Mouse (Mus musculus) heart, postnatal 0 days (tissue): ENCODE measurements around the gene Kdm6b. TPM values are rescaled to one million over a fixed set of nuclear protein-coding genes. Genes with fewer than 3 reads are reported as not detected.

ENCODE experiments used
- ATAC-seq: fragments of 200-750 bp; cut with Nextera tagmentation; 2 replicates; pipeline ENCODE4 v1.8.0; 2017; ENCODE audit warnings: low read depth, moderate number of reproducible peaks, moderate library complexity; ENCODE audit not compliant: insufficient read depth
- DNase-seq: peaks from one replicate; pipeline ENCODE4 v3.0.0-alpha.2; 2016; ENCODE audit warnings: low spot score
- H3K27ac ChIP-seq: fragments of 300-500 bp; sonication (generic); 2 replicates; pipeline ENCODE4 v1.5.1; 2014; ENCODE audit warnings: low read depth, mild to moderate bottlenecking
- H3K27me3 ChIP-seq: fragments of 300-500 bp; sonication (generic); 2 replicates; pipeline ENCODE4 v1.6.1; 2014; ENCODE audit warnings: low read length, mixed read lengths; ENCODE audit not compliant: control insufficient read depth, insufficient read depth
- H3K36me3 ChIP-seq: fragments of 300-500 bp; sonication (generic); replicated peaks from 2 replicates; pipeline ENCODE4 v1.6.1; 2014; ENCODE audit warnings: low read length, mixed read lengths; ENCODE audit not compliant: control insufficient read depth, insufficient read depth
- H3K4me1 ChIP-seq: fragments of 300-500 bp; sonication (generic); 2 replicates; pipeline ENCODE4 v1.6.1; 2014; ENCODE audit warnings: antibody characterized with exemption; ENCODE audit not compliant: control insufficient read depth, insufficient read depth
- H3K4me2 ChIP-seq: fragments of 300-500 bp; sonication (generic); 2 replicates; pipeline ENCODE4 v1.6.1; 2014; ENCODE audit warnings: low read depth, mild to moderate bottlenecking, low read length, moderate library complexity
- H3K4me3 ChIP-seq: fragments of 300-500 bp; sonication (generic); 2 replicates; pipeline ENCODE4 v1.5.1; 2014; ENCODE audit warnings: low read depth, low read length
- H3K9ac ChIP-seq: fragments of 300-500 bp; sonication (generic); replicated peaks from 2 replicates; pipeline ENCODE4 v1.6.1; 2014; ENCODE audit warnings: low read depth, low read length, mixed read lengths
- H3K9me3 ChIP-seq: fragments of 300-500 bp; sonication (generic); replicated peaks from 2 replicates; pipeline ENCODE4 v1.6.1; 2016; ENCODE audit warnings: low read length; ENCODE audit not compliant: control insufficient read depth
- CTCF ChIP-seq: IDR thresholded peaks from 2 replicates; pipeline ENCODE4 v1.5.1; 2016; ENCODE audit warnings: antibody characterized with exemption, control low read depth, low read depth
- EP300 ChIP-seq: IDR thresholded peaks from 2 replicates; pipeline ENCODE4 v1.6.1; 2016; ENCODE audit warnings: antibody characterized with exemption, low read depth
- WGBS: fragments of 180-500 bp; shearing (Covaris S2); extraction: QIAGEN DNeasy Blood & Tissue Kit; methylation state at CpG from one replicate; pipeline ENCODE4 v1.1.7; 2014; 5-methylcytosine and 5-hydroxymethylcytosine counted together
- polyA plus RNA-seq: library from polyadenylated mRNA; unstranded; fragments of >200 nt; fragmentation: Nextera tagmentation; extraction: Ambion mirVana; gene quantifications from 2 replicates; pipeline ENCODE4 v1.2.1, GENCODE M21; 2015
- total RNA-seq: library from RNA; depleted of rRNA; stranded (reverse); fragments of >200 nt; gene quantifications from 2 replicates; pipeline ENCODE4 v1.2.3, GENCODE M21; 2014; ENCODE audit warnings: low replicate concordance

Kdm6b gene
- total and polyA plus RNA-seq, 2 experiments from 2014 or later, result 10.0 to 23.6 TPM

GRCm38 (mm10) chr11:69411073-69411535, 2.4 kb downstream of the Kdm6b start:
- H3K27me3 ChIP-seq, result no peaks in the 10 kb centered on the region
- under 1% methylated on average over 26 of the region's 26 CpGs for WGBS
- no peaks in the 10 kb centered on the region for H3K9me3 ChIP-seq
- peak overlapping the region; percentile 89 for H3K4me3 ChIP-seq
- ATAC-seq, result peak; percentile 55
- H3K36me3 ChIP-seq, result peaks cover 30% of the 10 kb centered on the region
- peak overlapping the region; percentile 98 for H3K27ac ChIP-seq
- H3K9ac ChIP-seq, result peak overlapping the region; percentile 88
- peaks cover 39% of the 10 kb centered on the region for H3K4me1 ChIP-seq
- peak overlapping the region; percentile 96 for H3K4me2 ChIP-seq
- DNase-seq, result peak; percentile 96
- TF ChIP-seq CTCF (no peak), EP300 (peak; percentile 27; the same call in 1 of the 2 replicates)

GRCm38 (mm10) chr11:69410310-69411072, 3.0 kb downstream of the Kdm6b start:
- H3K27ac ChIP-seq, result peak overlapping the region; percentile 98
- ATAC-seq, result 0 out of 2 replicates have a peak, but pooled peaks have one; percentile 1

GRCm38 (mm10) chr11:69410045-69410309, 3.5 kb downstream of the Kdm6b start:
- TF ChIP-seq EP300 (no peak), CTCF (no peak)
- WGBS, result 0% methylated on average over 18 of the region's 18 CpGs

More at GRCm38 (mm10) chr11:69410310-69411072, 3.0 kb downstream of the Kdm6b start:
- Histone ChIP-seq H3K36me3 (peaks cover 36% of the 10 kb centered on the region), H3K4me3 (peak overlapping the region; percentile 89), H3K4me1 (peaks cover 39% of the 10 kb centered on the region), H3K9ac (peak overlapping the region; percentile 88), H3K4me2 (peak overlapping the region; percentile 96), H3K27me3 (no peaks in the 10 kb centered on the region), H3K9me3 (no peaks in the 10 kb centered on the region)
- TF ChIP-seq EP300, result no peak; the same call in 1 of the 2 replicates
- no peak for TF ChIP-seq CTCF
- peak; percentile 75 for DNase-seq
- under 1% methylated on average over 41 of the region's 41 CpGs for WGBS

GRCm38 (mm10) chr11:69409378-69410044, 4.0 kb downstream of the Kdm6b start:
- Histone ChIP-seq H3K4me1 (peaks cover 33% of the 10 kb centered on the region), H3K9ac (peak overlapping the region; percentile 88), H3K27ac (peak overlapping the region; percentile 98), H3K9me3 (no peaks in the 10 kb centered on the region), H3K4me2 (peak overlapping the region; percentile 96), H3K36me3 (peaks cover 46% of the 10 kb centered on the region), H3K27me3 (no peaks in the 10 kb centered on the region), H3K4me3 (peak overlapping the region; percentile 89)
- under 1% methylated on average over 42 of the region's 46 CpGs for WGBS
- TF ChIP-seq CTCF, result no peak
- peak; percentile 54; the same call in 1 of the 2 replicates for TF ChIP-seq EP300
- peak; percentile 57 for ATAC-seq
- DNase-seq, result peak; percentile 93

More at GRCm38 (mm10) chr11:69410045-69410309, 3.5 kb downstream of the Kdm6b start:
- no peaks in the 10 kb centered on the region for H3K9me3 ChIP-seq
- peaks cover 41% of the 10 kb centered on the region for H3K36me3 ChIP-seq
- ATAC-seq (no peak), DNase-seq (no peak)
- H3K27me3 ChIP-seq, result no peaks in the 10 kb centered on the region
- peak overlapping the region; percentile 89 for H3K4me3 ChIP-seq
- peak overlapping the region; percentile 88 for H3K9ac ChIP-seq
- H3K4me1 ChIP-seq, result peaks cover 38% of the 10 kb centered on the region
- H3K4me2 ChIP-seq, result peak overlapping the region; percentile 96
- peak overlapping the region; percentile 98 for H3K27ac ChIP-seq

- Histone ChIP-seq H3K4me3 (peak overlapping the region; percentile 89), H3K9me3 (no peaks in the 10 kb centered on the region), H3K27ac (peak overlapping the region; percentile 98), H3K36me3 (peaks cover 53% of the 10 kb centered on the region), H3K27me3 (no peaks in the 10 kb centered on the region), H3K9ac (peak overlapping the region; percentile 88), H3K4me1 (peaks cover 26% of the 10 kb centered on the region; the same call in 1 of the 2 replicates), H3K4me2 (peak overlapping the region; percentile 96)
- WGBS, result under 1% methylated on average over 33 of the region's 33 CpGs
- ATAC-seq (peak; percentile 67), DNase-seq (peak; percentile 98)
- TF ChIP-seq CTCF (no peak; the same call in 1 of the 2 replicates), EP300 (0 out of 2 replicates have a peak, but pooled peaks have one; percentile 15)
Observed at GRCm38 (mm10) chr11:69408541-69409377, 4.7 kb downstream of the Kdm6b start.
